Mouse (Mus musculus) large intestine, adult 2 months (tissue): ENCODE measurements around the gene Akt3. TPM values are rescaled to one million over a fixed set of nuclear protein-coding genes. Genes with fewer than 3 reads are reported as not detected.

Source experiments
- polyA plus RNA-seq: library from polyadenylated mRNA; depleted of rRNA; stranded (reverse); fragments of >200 nt; gene quantifications from 2 replicates; pipeline ENCODE4 v1.2.3, GENCODE M21; 2012; rRNA removed

Akt3 gene
- polyA plus RNA-seq, 1 experiment: 2.1 TPM

Other genes starting within 250 kb of the Akt3 start
- 9.3 and 9.7 TPM in 2 replicates for gene Zbtb18, start 184.1 kb upstream of the Akt3 start, polyA plus RNA-seq